Mouse (Mus musculus) hindbrain, embryonic 10.5 days (tissue): ENCODE results near the gene Acbd4. TPM values are rescaled to one million over a fixed set of nuclear protein-coding genes. Genes with fewer than 3 reads are reported as not detected.

Experiments
- DNase-seq: peaks from one replicate; pipeline ENCODE4 v3.0.0-alpha.2; 2017; ENCODE audit warnings: low spot score
- H3K27ac ChIP-seq: fragments of 300-500 bp; sonication (generic); 2 replicates; pipeline ENCODE4 v1.5.1; 2016; ENCODE audit warnings: mild to moderate bottlenecking, moderate library complexity
- H3K27me3 ChIP-seq: fragments of 300-500 bp; sonication (generic); 2 replicates; pipeline ENCODE4 v1.6.1; 2016; ENCODE audit warnings: mild to moderate bottlenecking; ENCODE audit not compliant: poor library complexity, insufficient read depth, severe bottlenecking
- H3K36me3 ChIP-seq: fragments of 300-500 bp; sonication (generic); 2 replicates; pipeline ENCODE4 v1.6.1; 2016; ENCODE audit warnings: mild to moderate bottlenecking, moderate library complexity
- H3K4me1 ChIP-seq: fragments of 300-500 bp; sonication (generic); replicated peaks from 2 replicates; pipeline ENCODE4 v1.6.1; 2016; ENCODE audit warnings: mild to moderate bottlenecking
- H3K4me3 ChIP-seq: fragments of 300-500 bp; sonication (generic); 2 replicates; pipeline ENCODE4 v1.5.1; 2016; ENCODE audit warnings: mild to moderate bottlenecking, moderate library complexity
- H3K9me3 ChIP-seq: fragments of 300-500 bp; sonication (generic); 2 replicates; pipeline ENCODE4 v1.6.1; 2016; ENCODE audit warnings: mild to moderate bottlenecking, moderate library complexity
- WGBS: fragments of 180-500 bp; shearing (Covaris S2); methylation state at CpG from one replicate; pipeline ENCODE4 v1.1.7; 2016; 5-methylcytosine and 5-hydroxymethylcytosine counted together
- polyA plus RNA-seq: library from polyadenylated mRNA; unstranded; fragments of >200 nt; fragmentation: Nextera tagmentation; extraction: Ambion mirVana; gene quantifications from 2 replicates; pipeline ENCODE4 v1.2.1, GENCODE M21; 2016

Acbd4 gene
- polyA plus RNA-seq, 1 experiment from 2014 or later, result 7.7 TPM

- peaks cover 37% of the 10 kb centered on the region for H3K4me1 ChIP-seq
- peaks cover 56% of the 10 kb centered on the region for H3K27me3 ChIP-seq
- H3K27ac ChIP-seq, result no peak overlapping the region
- no peak for DNase-seq
- 90% methylated on average over 6 of the region's 6 CpGs for WGBS
- no peaks in the 10 kb centered on the region for H3K9me3 ChIP-seq
- no peak overlapping the region for H3K4me3 ChIP-seq
- no peaks in the 10 kb centered on the region for H3K36me3 ChIP-seq
These were observed 5.7 kb upstream of the Acbd4 start for GRCm38 (mm10) chr11:103095801-103096200.

- Histone ChIP-seq H3K27me3 (peaks cover 71% of the 10 kb centered on the region), H3K36me3 (no peaks in the 10 kb centered on the region), H3K4me3 (no peak overlapping the region), H3K9me3 (no peaks in the 10 kb centered on the region), H3K27ac (no peak overlapping the region; the same call in 1 of the 2 replicates), H3K4me1 (peaks cover 51% of the 10 kb centered on the region)
- WGBS, result 24% methylated on average over 22 of the region's 22 CpGs
- DNase-seq, result no peak
These were observed 4.2 kb upstream of the Acbd4 start for GRCm38 (mm10) chr11:103096979-103097894.

GRCm38 (mm10) chr11:103098531-103099190, 2.8 kb upstream of the Acbd4 start:
- no peak for DNase-seq
- 61% methylated on average over 11 of the region's 11 CpGs for WGBS
- H3K36me3 ChIP-seq, result no peaks in the 10 kb centered on the region
- peaks cover 65% of the 10 kb centered on the region for H3K4me1 ChIP-seq
- peaks cover 76% of the 10 kb centered on the region for H3K27me3 ChIP-seq
- no peaks in the 10 kb centered on the region for H3K9me3 ChIP-seq
- no peak overlapping the region for H3K4me3 ChIP-seq
- no peak overlapping the region for H3K27ac ChIP-seq

GRCm38 (mm10) chr11:103099352-103099940, 2.0 kb upstream of the Acbd4 start:
- Histone ChIP-seq H3K4me3 (no peak overlapping the region), H3K27me3 (peaks cover 84% of the 10 kb centered on the region)

GRCm38 (mm10) chr11:103100361-103100760, 1.1 kb upstream of the Acbd4 start:
- Histone ChIP-seq H3K4me3 (no peak overlapping the region), H3K27ac (no peak overlapping the region), H3K36me3 (no peaks in the 10 kb centered on the region), H3K27me3 (peaks cover 89% of the 10 kb centered on the region), H3K4me1 (peaks cover 69% of the 10 kb centered on the region), H3K9me3 (no peaks in the 10 kb centered on the region)
- no peak for DNase-seq
- 70% methylated on average over 8 of the region's 8 CpGs for WGBS

More at GRCm38 (mm10) chr11:103099352-103099940, 2.0 kb upstream of the Acbd4 start:
- Histone ChIP-seq H3K27ac (no peak overlapping the region), H3K4me1 (peaks cover 66% of the 10 kb centered on the region), H3K9me3 (no peaks in the 10 kb centered on the region), H3K36me3 (no peaks in the 10 kb centered on the region)
- 51% methylated on average over 12 of the region's 12 CpGs for WGBS
- no peak for DNase-seq

GRCm38 (mm10) chr11:103101866-103102501, 502 bp downstream of the Acbd4 start:
- peak overlapping the region; percentile 62 for H3K4me3 ChIP-seq
- H3K4me1 ChIP-seq, result peaks cover 69% of the 10 kb centered on the region
- no peaks in the 10 kb centered on the region for H3K36me3 ChIP-seq
- H3K9me3 ChIP-seq, result no peaks in the 10 kb centered on the region
- DNase-seq, result peak; percentile 54
- WGBS, result 3% methylated on average over 30 of the region's 30 CpGs
- peak overlapping the region; percentile 67; the same call in 1 of the 2 replicates for H3K27ac ChIP-seq
- H3K27me3 ChIP-seq, result peaks cover 81% of the 10 kb centered on the region

GRCm38 (mm10) chr11:103102725-103103349, 1.4 kb downstream of the Acbd4 start:
- Histone ChIP-seq H3K27me3 (peaks cover 73% of the 10 kb centered on the region), H3K36me3 (no peaks in the 10 kb centered on the region), H3K27ac (peak overlapping the region; percentile 46; the same call in 1 of the 2 replicates), H3K9me3 (no peaks in the 10 kb centered on the region), H3K4me3 (peak overlapping the region; percentile 62), H3K4me1 (peaks cover 62% of the 10 kb centered on the region)
- WGBS, result 2% methylated on average over 35 of the region's 35 CpGs
- peak; percentile 97 for DNase-seq

- DNase-seq, result no peak
- H3K36me3 ChIP-seq, result no peaks in the 10 kb centered on the region
- H3K4me1 ChIP-seq, result peaks cover 58% of the 10 kb centered on the region
- 51% methylated on average over 8 of the region's 8 CpGs for WGBS
- H3K27me3 ChIP-seq, result peaks cover 65% of the 10 kb centered on the region
- H3K9me3 ChIP-seq, result no peaks in the 10 kb centered on the region
- H3K27ac ChIP-seq, result no peak overlapping the region; the same call in 1 of the 2 replicates
- peak overlapping the region; percentile 62 for H3K4me3 ChIP-seq
These were observed 2.1 kb downstream of the Acbd4 start for GRCm38 (mm10) chr11:103103621-103104020.

GRCm38 (mm10) chr11:103104469-103104868, 3.0 kb downstream of the Acbd4 start:
- Histone ChIP-seq H3K36me3 (no peaks in the 10 kb centered on the region), H3K27ac (no peak overlapping the region), H3K27me3 (peaks cover 57% of the 10 kb centered on the region), H3K9me3 (no peaks in the 10 kb centered on the region), H3K4me1 (peaks cover 49% of the 10 kb centered on the region), H3K4me3 (no peak overlapping the region)
- WGBS, result 83% methylated on average over 7 of the region's 7 CpGs
- no peak for DNase-seq

- H3K9me3 ChIP-seq, result no peaks in the 10 kb centered on the region
- no peaks in the 10 kb centered on the region for H3K36me3 ChIP-seq
- H3K4me3 ChIP-seq, result no peak overlapping the region
- DNase-seq, result no peak
- peaks cover 52% of the 10 kb centered on the region for H3K27me3 ChIP-seq
- 0 out of 2 replicates have a peak overlapping the region, but pooled peaks have one; percentile 5 for H3K27ac ChIP-seq
- H3K4me1 ChIP-seq, result peaks cover 48% of the 10 kb centered on the region
- WGBS, result 57% methylated on average over 14 of the region's 14 CpGs
These were observed 3.8 kb downstream of the Acbd4 start for GRCm38 (mm10) chr11:103105180-103105725.

- 80% methylated on average over 6 of the region's 6 CpGs for WGBS
- Histone ChIP-seq H3K27me3 (peaks cover 51% of the 10 kb centered on the region), H3K9me3 (no peaks in the 10 kb centered on the region), H3K27ac (no peak overlapping the region), H3K4me1 (peaks cover 47% of the 10 kb centered on the region), H3K36me3 (no peaks in the 10 kb centered on the region), H3K4me3 (no peak overlapping the region)
- no peak for DNase-seq
These were observed 4.3 kb downstream of the Acbd4 start for GRCm38 (mm10) chr11:103105810-103106209.

GRCm38 (mm10) chr11:103106386-103106785, 4.9 kb downstream of the Acbd4 start:
- Histone ChIP-seq H3K27me3 (peaks cover 51% of the 10 kb centered on the region), H3K36me3 (no peaks in the 10 kb centered on the region), H3K27ac (no peak overlapping the region), H3K9me3 (no peaks in the 10 kb centered on the region), H3K4me3 (no peak overlapping the region), H3K4me1 (peaks cover 44% of the 10 kb centered on the region)
- DNase-seq, result no peak
- 75% methylated on average over 4 of the region's 4 CpGs for WGBS
